Mouse (Mus musculus): ENCODE data around the gene Slc25a39. TPM values are rescaled to one million over a fixed set of nuclear protein-coding genes. Genes with fewer than 3 reads are reported as not detected.

Slc25a39 gene
- polyA plus RNA-seq, 1 experiment: 407 TPM

DNA sequence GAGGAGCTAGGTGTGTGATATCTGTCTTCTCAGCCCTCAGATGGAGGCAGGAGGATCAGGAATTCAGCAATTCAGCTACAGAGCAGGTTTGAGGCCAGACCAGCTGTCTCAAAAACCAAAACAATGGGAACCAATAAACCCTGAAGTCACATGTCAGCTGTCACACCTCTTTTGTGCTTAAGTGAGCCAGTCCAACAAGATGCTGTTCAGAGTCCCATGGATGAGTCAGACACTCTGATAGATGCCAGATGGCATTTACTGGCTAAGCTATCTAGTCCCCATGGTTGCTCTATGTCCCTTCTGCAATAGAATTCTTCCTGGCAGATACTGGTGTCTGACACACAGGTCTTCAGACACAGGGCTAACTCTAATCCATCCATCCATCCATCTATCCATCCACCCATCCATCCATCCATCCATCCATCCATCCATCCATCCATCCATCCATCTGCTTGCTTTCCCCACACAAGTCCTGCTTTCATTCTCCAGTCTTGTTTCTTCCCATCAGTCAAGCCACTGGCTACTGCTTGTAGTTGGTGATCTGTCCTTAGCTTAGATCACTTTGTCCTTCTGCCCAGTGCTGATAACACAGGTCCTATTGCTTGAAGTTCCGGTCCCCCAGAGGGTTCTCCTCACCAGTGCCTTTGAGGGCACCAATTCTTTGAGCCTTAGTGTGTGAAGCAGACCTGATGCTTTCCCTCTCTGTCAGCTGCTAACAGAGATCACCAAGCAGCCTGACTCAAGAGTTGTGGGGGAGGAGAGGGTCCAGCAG, 24.2 kb downstream of the Slc25a39 start:
- DNase-seq (ENCODE audit: low read depth in 1 of 2, low spot score in 2 of 2): no peak
- WGBS: 64% methylated on average over 1 of the region's 1 CpGs
- no peaks in the 10 kb centered on the region for H3K27me3 ChIP-seq (ENCODE audit: control insufficient read depth, insufficient read depth, low read length)

DNA sequence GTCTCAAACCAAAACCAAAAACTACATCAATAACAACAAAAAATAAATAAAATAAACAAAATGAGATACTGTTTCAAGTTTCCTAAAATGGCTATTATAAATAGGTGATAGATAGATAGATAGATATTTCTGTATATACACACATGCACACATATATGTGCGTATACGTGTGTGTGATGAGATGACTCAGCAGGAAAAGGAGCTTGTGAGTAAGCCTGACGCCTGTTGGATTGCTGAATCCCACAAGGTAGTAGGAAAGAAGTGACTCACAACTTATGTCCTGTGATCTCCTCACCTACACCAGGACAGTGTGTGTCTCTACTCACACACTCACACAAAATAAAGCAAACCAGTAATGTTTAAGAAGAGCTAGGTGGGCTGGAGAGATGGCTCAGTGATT, 25.0 kb downstream of the Slc25a39 start:
- TF ChIP-seq POLR2A (IDR thresholded peaks at IDR 0.05; ENCODE audit: low read depth, low read length): no peak
- no peak for TF ChIP-seq CTCF (IDR thresholded peaks at IDR 0.05; ENCODE audit: extremely low read depth, insufficient read depth, insufficient read length, insufficient replicate concordance)
- Histone ChIP-seq H3K27ac (ENCODE audit: insufficient read depth, low read length) (no peak overlapping the region), H3K36me3 (ENCODE audit: control insufficient read depth, insufficient read depth, low read length) (no peaks in the 10 kb centered on the region), H3K4me1 (ENCODE audit: control insufficient read depth, insufficient read depth, insufficient read length) (no peaks in the 10 kb centered on the region), H3K27me3 (ENCODE audit: control insufficient read depth, insufficient read depth, low read length) (no peaks in the 10 kb centered on the region), H3K4me3 (ENCODE audit: extremely low read depth, insufficient read depth, insufficient read length) (no peak overlapping the region)
- no peak for DNase-seq (ENCODE audit: low read depth in 1 of 2, low spot score in 2 of 2)
- WGBS: 65% methylated on average over 3 of the region's 3 CpGs

More for the DNA sequence above, 24.2 kb downstream of the Slc25a39 start:
- Histone ChIP-seq H3K36me3 (ENCODE audit: control insufficient read depth, insufficient read depth, low read length) (no peaks in the 10 kb centered on the region), H3K4me1 (ENCODE audit: control insufficient read depth, insufficient read depth, insufficient read length) (no peaks in the 10 kb centered on the region), H3K27ac (ENCODE audit: insufficient read depth, low read length) (no peak overlapping the region), H3K4me3 (ENCODE audit: extremely low read depth, insufficient read depth, insufficient read length) (no peak overlapping the region)
- TF ChIP-seq CTCF (IDR thresholded peaks at IDR 0.05; ENCODE audit: extremely low read depth, insufficient read depth, insufficient read length, insufficient replicate concordance): no peak
- no peak for TF ChIP-seq POLR2A (IDR thresholded peaks at IDR 0.05; ENCODE audit: low read depth, low read length)

DNA sequence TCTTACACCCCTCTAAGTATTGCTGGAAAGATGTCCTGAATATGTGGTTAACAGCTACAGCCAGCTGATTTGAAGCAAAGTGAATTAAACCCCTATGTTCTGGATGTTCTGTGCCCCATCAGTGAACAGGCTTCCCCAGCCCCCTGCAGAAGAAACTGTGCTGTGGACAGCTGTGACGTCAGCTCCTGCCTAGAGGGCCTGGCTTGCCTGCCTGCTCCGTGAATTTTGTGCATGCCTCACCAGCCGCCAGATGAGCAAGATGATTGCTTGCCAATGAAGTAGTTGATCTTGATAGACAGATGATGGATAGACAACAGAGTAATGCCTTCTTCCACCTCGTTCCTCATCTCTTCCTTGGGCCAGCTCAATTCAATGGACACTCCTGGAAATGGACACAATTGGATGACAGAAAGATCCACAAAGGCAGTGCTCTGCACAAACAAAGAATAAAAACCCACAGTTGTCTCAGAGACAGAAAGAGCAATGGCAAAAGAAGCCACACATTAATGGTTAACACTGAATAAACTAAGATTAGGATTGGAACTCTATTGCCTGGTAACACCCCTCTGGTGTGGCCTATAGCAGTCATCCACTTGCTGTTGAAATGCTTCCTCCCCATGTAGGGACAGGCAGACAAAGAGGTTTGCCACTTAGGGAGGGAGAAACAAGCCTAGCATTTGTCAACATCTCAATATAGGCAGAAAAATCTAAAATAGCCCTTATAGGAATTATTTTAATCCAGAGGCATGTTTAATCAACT, 26.2 kb downstream of the Slc25a39 start:
- no peak for DNase-seq (ENCODE audit: low read depth in 1 of 2, low spot score in 2 of 2)
- 70% methylated on average over 4 of the region's 4 CpGs for WGBS

DNA sequence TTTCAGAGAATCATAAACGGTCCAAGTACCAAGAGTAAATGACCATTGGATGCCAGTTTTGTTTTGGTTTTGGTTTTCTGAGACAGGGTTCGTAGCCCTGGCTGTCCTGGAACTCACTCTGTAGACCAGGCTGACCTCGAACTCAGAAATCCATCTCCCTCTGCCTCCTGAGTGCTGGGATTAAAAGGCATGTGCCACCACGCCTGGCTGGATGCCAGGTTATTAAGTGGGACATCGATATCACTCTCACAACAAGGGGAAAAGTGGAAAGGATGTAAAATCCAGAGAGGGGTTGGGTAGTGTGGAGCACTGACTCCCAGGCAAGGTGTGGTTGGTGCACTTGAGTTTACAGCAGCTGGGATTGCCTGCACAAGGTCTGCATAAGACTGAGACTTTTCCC, 27.7 kb downstream of the Slc25a39 start:
- Histone ChIP-seq H3K4me3 (ENCODE audit: extremely low read depth, insufficient read depth, insufficient read length) (no peak overlapping the region), H3K4me1 (ENCODE audit: control insufficient read depth, insufficient read depth, insufficient read length) (no peaks in the 10 kb centered on the region), H3K27me3 (ENCODE audit: control insufficient read depth, insufficient read depth, low read length) (peaks cover 6% of the 10 kb centered on the region), H3K36me3 (ENCODE audit: control insufficient read depth, insufficient read depth, low read length) (no peaks in the 10 kb centered on the region), H3K27ac (ENCODE audit: insufficient read depth, low read length) (no peak overlapping the region)
- TF ChIP-seq CTCF (IDR thresholded peaks at IDR 0.05; ENCODE audit: extremely low read depth, insufficient read depth, insufficient read length, insufficient replicate concordance) (no peak), POLR2A (IDR thresholded peaks at IDR 0.05; ENCODE audit: low read depth, low read length) (no peak)
- DNase-seq (ENCODE audit: low read depth in 1 of 2, low spot score in 2 of 2): no peak
- 75% methylated on average over 5 of the region's 5 CpGs for whole genome bisulfite sequencing

More for the DNA sequence above, 26.2 kb downstream of the Slc25a39 start:
- Histone ChIP-seq H3K36me3 (ENCODE audit: control insufficient read depth, insufficient read depth, low read length) (no peaks in the 10 kb centered on the region), H3K4me3 (ENCODE audit: extremely low read depth, insufficient read depth, insufficient read length) (no peak overlapping the region), H3K27ac (ENCODE audit: insufficient read depth, low read length) (no peak overlapping the region), H3K4me1 (ENCODE audit: control insufficient read depth, insufficient read depth, insufficient read length) (no peaks in the 10 kb centered on the region), H3K27me3 (ENCODE audit: control insufficient read depth, insufficient read depth, low read length) (no peaks in the 10 kb centered on the region)
- TF ChIP-seq CTCF (IDR thresholded peaks at IDR 0.05; ENCODE audit: extremely low read depth, insufficient read depth, insufficient read length, insufficient replicate concordance) (no peak), POLR2A (IDR thresholded peaks at IDR 0.05; ENCODE audit: low read depth, low read length) (no peak)

DNA sequence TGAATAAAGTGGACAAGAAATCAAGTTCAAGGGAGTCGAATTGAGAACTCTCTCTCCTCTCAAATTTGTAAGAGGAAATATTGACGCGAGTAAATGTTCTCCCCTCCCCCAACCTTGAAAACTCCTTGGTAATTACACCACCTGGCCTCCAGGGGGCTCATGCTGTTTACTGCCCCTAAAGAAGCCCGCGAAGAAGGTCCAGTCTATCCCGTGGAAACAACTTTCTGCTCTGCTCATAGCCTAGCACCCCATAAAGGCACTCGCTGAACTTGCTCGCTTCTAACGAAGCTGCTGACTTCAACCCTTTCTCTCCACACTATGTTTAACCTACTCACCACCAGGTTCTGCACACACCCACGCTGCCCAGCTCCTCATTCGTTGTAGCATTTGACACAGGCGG, 30.6 kb downstream of the Slc25a39 start:
- 59% methylated on average over 12 of the region's 12 CpGs for WGBS
- no peak for DNase-seq (ENCODE audit: low read depth in 1 of 2, low spot score in 2 of 2)
- TF ChIP-seq POLR2A (IDR thresholded peaks at IDR 0.05; ENCODE audit: low read depth, low read length) (no peak), CTCF (IDR thresholded peaks at IDR 0.05; ENCODE audit: extremely low read depth, insufficient read depth, insufficient read length, insufficient replicate concordance) (no peak)
- no peak overlapping the region for H3K27ac ChIP-seq (ENCODE audit: insufficient read depth, low read length)
- no peaks in the 10 kb centered on the region for H3K36me3 ChIP-seq (ENCODE audit: control insufficient read depth, insufficient read depth, low read length)
- no peaks in the 10 kb centered on the region for H3K4me1 ChIP-seq (ENCODE audit: control insufficient read depth, insufficient read depth, insufficient read length)
- peaks cover 6% of the 10 kb centered on the region for H3K27me3 ChIP-seq (ENCODE audit: control insufficient read depth, insufficient read depth, low read length)
- no peak overlapping the region for H3K4me3 ChIP-seq (ENCODE audit: extremely low read depth, insufficient read depth, insufficient read length)

DNA sequence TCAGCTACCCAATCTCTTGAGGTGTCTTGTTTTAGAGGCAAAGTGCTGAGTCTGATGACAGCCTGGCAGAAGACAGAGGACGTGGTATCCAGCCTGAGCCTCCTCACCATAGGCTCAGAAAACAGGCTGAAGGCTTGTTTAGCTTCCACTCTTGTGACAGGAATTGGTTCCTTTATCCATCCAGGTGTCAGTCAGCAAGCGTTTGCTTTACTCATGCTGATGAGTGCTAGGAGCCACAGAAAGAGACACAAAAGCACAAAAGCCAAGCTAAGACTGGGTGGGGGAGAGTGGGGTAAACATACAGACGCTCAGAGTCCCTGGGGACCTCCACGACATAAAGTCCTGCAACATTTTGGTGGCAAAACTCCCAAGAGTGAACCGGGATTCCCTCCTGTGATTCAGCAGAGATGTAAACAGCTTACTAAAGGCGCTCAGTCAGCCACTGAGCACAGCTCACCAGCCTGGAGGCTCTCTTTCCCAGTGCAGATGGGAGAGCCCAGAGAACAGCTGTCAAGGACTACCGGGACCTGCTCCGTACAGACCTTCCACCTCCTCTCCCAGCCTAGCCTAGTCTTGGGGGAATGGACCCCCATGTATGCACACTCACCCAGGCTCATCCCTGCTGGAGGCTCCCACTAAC, 31.4 kb downstream of the Slc25a39 start:
- Histone ChIP-seq H3K4me3 (ENCODE audit: extremely low read depth, insufficient read depth, insufficient read length) (no peak overlapping the region), H3K27me3 (ENCODE audit: control insufficient read depth, insufficient read depth, low read length) (peaks cover 6% of the 10 kb centered on the region), H3K27ac (ENCODE audit: insufficient read depth, low read length) (no peak overlapping the region; the same call in 1 of the 2 replicates), H3K4me1 (ENCODE audit: control insufficient read depth, insufficient read depth, insufficient read length) (no peaks in the 10 kb centered on the region), H3K36me3 (ENCODE audit: control insufficient read depth, insufficient read depth, low read length) (no peaks in the 10 kb centered on the region)
- no peak for TF ChIP-seq CTCF (IDR thresholded peaks at IDR 0.05; ENCODE audit: extremely low read depth, insufficient read depth, insufficient read length, insufficient replicate concordance)
- TF ChIP-seq POLR2A (IDR thresholded peaks at IDR 0.05; ENCODE audit: low read depth, low read length): no peak
- no peak for DNase-seq (ENCODE audit: low read depth in 1 of 2, low spot score in 2 of 2)
- WGBS: 46% methylated on average over 8 of the region's 8 CpGs
